Mouse (Mus musculus) heart, adult 2 months (tissue): ENCODE data around the gene Eps8l2.

Experiments used
- CTCF ChIP-seq: fragments of 200-600 bp; IDR thresholded peaks from 2 replicates; pipeline ENCODE4 v1.8.1; 2022; ENCODE audit warnings: antibody characterized with exemption, mild to moderate bottlenecking, moderate library complexity
- EP300 ChIP-seq: fragments of 200-500 bp; IDR thresholded peaks from 2 replicates; pipeline ENCODE4 v1.6.1; 2011; ENCODE audit warnings: low read depth, low read length, control low read depth; ENCODE audit not compliant: insufficient read depth
- POLR2A ChIP-seq: fragments of 200-500 bp; IDR thresholded peaks from 2 replicates; pipeline ENCODE4 v1.6.1; 2011; ENCODE audit warnings: mild to moderate bottlenecking, low read depth, low read length, control low read depth; ENCODE audit not compliant: insufficient read depth

GRCm38 (mm10) chr7:141340476-141340875 lies 1.8 kb downstream of the Eps8l2 start:
- no peak for TF ChIP-seq CTCF
- TF ChIP-seq POLR2A, result no peak
- no peak for TF ChIP-seq EP300
